Mouse (Mus musculus): ENCODE results near the gene Rpsa.

GRCm38 (mm10) chr9:120078241-120078640 lies 49.2 kb upstream of the Rpsa start:
- TF ChIP-seq GATA1 (IDR thresholded peaks at IDR 0.05; ENCODE audit: borderline replicate concordance, low read length): no peak
- TF ChIP-seq FLI1 (IDR thresholded peaks at IDR 0.05; ENCODE audit: low read length): no peak

All from megakaryocyte, embryonic 14.5 days (primary cell).